Mouse (Mus musculus): ENCODE results near the gene 4930435E12Rik.

DNA sequence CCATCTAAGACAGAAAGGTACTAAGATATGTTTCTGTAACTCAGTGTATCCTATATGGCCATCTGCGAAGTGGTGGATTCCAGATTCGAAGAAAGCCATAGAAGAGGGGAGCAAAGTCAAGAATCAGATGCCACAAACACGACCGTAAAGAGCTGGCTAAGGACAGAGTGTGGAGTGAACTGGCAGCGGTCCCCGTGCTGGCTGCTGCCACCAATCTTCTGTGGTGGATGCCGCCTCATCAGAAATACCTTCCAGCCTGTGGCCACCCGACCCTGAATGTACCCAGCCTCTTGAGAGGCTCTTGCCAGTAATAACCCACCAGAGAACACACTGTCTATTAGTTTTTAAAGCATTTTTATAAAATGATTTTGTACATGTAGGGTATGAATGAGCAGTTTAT is 60.2 kb downstream of the 4930435E12Rik start:
- no peak for TF ChIP-seq POLR2A (IDR thresholded peaks at IDR 0.05; ENCODE audit: insufficient read depth, low read length)
- TF ChIP-seq CTCF (IDR thresholded peaks at IDR 0.05; ENCODE audit: low read depth, low read length): no peak
